Mouse (Mus musculus) hindbrain, embryonic 11.5 days (tissue): ENCODE results near the gene Arid3c. TPM values are rescaled to one million over a fixed set of nuclear protein-coding genes. Genes with fewer than 3 reads are reported as not detected.
A peak's percentile ranks its signal among the peaks of the same experiment; 100 is the strongest.

ENCODE experiments used
- ATAC-seq: fragments of 200-750 bp; cut with Nextera tagmentation; 2 replicates; pipeline ENCODE4 v1.8.0; 2017; ENCODE audit warnings: mild to moderate bottlenecking, moderate TSS enrichment, moderate library complexity; ENCODE audit not compliant: low FRiP score
- DNase-seq: peaks from one replicate; pipeline ENCODE4 v3.0.0-alpha.2; 2015; ENCODE audit warnings: low spot score
- H3K27ac ChIP-seq: fragments of 300-500 bp; sonication (generic); 2 replicates; pipeline ENCODE4 v1.5.1; 2014; ENCODE audit warnings: mild to moderate bottlenecking, low read depth, low read length
- H3K27me3 ChIP-seq: fragments of 300-500 bp; sonication (generic); 2 replicates; pipeline ENCODE4 v1.6.1; 2014; ENCODE audit warnings: mild to moderate bottlenecking, low read length, moderate library complexity, mixed read lengths; ENCODE audit not compliant: control insufficient read depth, insufficient read depth
- H3K36me3 ChIP-seq: fragments of 300-500 bp; sonication (generic); 2 replicates; pipeline ENCODE4 v1.6.1; 2014; ENCODE audit warnings: mild to moderate bottlenecking, low read length, moderate library complexity, mixed read lengths; ENCODE audit not compliant: control insufficient read depth, insufficient read depth
- H3K4me1 ChIP-seq: fragments of 300-500 bp; sonication (generic); replicated peaks from 2 replicates; pipeline ENCODE4 v1.6.1; 2014; ENCODE audit warnings: low read length, mixed read lengths; ENCODE audit not compliant: control insufficient read depth, insufficient read depth
- H3K4me2 ChIP-seq: fragments of 300-500 bp; sonication (generic); replicated peaks from 2 replicates; pipeline ENCODE4 v1.6.1; 2014; ENCODE audit warnings: mild to moderate bottlenecking, low read depth, low read length
- H3K4me3 ChIP-seq: fragments of 300-500 bp; sonication (generic); 2 replicates; pipeline ENCODE4 v1.5.1; 2014; ENCODE audit warnings: low read depth, low read length
- H3K9ac ChIP-seq: fragments of 300-500 bp; sonication (generic); 2 replicates; pipeline ENCODE4 v1.6.1; 2014; ENCODE audit warnings: low read depth, low read length
- H3K9me3 ChIP-seq: fragments of 300-500 bp; sonication (generic); 2 replicates; pipeline ENCODE4 v1.6.1; 2016; ENCODE audit warnings: low read length; ENCODE audit not compliant: control insufficient read depth
- WGBS: fragments of 180-500 bp; shearing (Covaris S2); extraction: QIAGEN DNeasy Blood & Tissue Kit; methylation state at CpG from one replicate; pipeline ENCODE4 v1.1.7; 2014; 5-methylcytosine and 5-hydroxymethylcytosine counted together
- polyA plus RNA-seq: library from polyadenylated mRNA; unstranded; fragments of >200 nt; fragmentation: Nextera tagmentation; extraction: Ambion mirVana; gene quantifications from 2 replicates; pipeline ENCODE4 v1.2.1, GENCODE M21; 2014

The Arid3c gene
- polyA plus RNA-seq, 1 experiment from 2014 or later, result 0.93 TPM

DNA sequence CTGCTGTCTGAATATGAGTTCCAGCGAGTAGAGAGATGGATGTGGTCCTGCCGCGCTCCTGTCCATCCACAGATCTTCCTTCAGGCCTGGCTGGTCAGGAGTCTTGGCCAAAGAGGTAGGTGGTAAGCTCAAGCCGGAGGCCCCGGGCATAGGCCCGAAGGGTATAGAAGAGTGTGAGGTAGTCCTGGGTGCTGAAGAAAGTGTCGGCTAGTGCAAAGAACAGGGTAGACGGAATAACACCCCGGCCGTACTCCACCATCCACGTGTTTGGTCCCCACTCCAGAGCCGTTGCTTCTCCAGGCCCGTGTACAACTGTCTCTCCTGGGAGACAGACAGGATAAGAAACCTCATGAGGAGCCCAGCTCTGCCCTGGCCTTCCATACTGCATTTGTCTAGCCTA, 8.3 kb upstream of the Arid3c start:
- Histone ChIP-seq H3K4me3 (no peak overlapping the region), H3K9me3 (no peaks in the 10 kb centered on the region), H3K27me3 (no peaks in the 10 kb centered on the region), H3K36me3 (0 out of 2 replicates have a peak, but pooled peaks cover 4% of the 10 kb centered on the region), H3K4me2 (no peak overlapping the region), H3K27ac (no peak overlapping the region), H3K4me1 (no peaks in the 10 kb centered on the region), H3K9ac (no peak overlapping the region)
- WGBS, result 95% methylated on average over 13 of the region's 13 CpGs
- ATAC-seq, result no peak
- no peak for DNase-seq

DNA sequence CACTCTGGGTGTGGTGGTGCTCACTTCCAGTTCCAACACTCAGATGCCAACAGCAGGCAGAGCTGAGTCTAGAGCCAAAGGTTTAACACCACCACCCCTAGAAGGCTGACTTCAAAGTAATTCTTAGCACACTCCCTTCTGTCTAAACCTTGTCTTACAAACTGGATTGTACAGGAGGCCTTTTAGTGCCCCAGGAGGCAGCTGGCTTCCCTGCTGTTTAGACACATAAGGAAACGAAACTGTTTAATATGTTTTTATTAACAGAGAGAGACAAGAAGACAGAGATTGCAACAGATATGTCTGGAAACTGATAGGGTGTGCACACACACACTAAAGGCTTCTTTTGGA, 7.3 kb upstream of the Arid3c start:
- Histone ChIP-seq H3K27me3 (peaks cover under 1% of the 10 kb centered on the region; the same call in 1 of the 2 replicates), H3K36me3 (0 out of 2 replicates have a peak, but pooled peaks cover 4% of the 10 kb centered on the region), H3K4me2 (no peak overlapping the region), H3K4me1 (no peaks in the 10 kb centered on the region), H3K9ac (no peak overlapping the region), H3K4me3 (no peak overlapping the region), H3K27ac (no peak overlapping the region), H3K9me3 (no peaks in the 10 kb centered on the region)
- DNase-seq (no peak), ATAC-seq (no peak)
- 63% methylated on average over 1 of the region's 1 CpGs for WGBS

DNA sequence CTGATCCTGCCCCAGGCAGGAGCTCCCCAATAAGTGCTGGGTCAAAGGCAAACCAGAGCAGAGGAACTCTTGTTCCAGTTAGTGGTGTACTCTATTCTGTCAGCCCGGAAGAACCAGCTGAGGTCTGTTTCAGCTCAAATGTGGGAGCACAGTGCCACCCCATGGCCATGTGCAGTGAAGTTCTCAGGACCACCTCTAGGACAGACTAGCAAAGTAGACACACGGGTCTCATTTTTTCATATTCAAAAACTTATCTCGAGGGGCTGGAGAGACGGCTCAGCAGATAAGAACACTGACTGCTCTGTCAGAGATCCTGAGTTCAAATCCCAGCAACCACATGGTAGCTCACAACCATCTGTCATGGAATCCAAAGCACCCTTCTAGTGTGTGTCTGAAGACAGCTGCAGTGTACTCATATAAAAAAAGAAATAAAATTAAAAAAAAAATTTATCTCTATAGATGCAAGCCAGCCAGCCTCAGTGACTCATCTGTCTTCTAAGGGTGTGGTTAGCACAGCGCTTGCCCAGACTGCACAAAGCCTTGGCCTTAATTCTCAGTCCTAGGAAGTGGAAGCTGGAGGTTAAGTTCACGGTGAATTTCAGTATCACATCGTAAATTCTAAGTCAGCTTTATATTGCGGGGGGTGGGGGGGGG, 6.8 kb upstream of the Arid3c start:
- no peaks in the 10 kb centered on the region for H3K9me3 ChIP-seq
- H3K27ac ChIP-seq, result no peak overlapping the region
- no peak overlapping the region for H3K4me3 ChIP-seq
- 0 out of 2 replicates have a peak, but pooled peaks cover 4% of the 10 kb centered on the region for H3K36me3 ChIP-seq
- no peak overlapping the region for H3K9ac ChIP-seq
- H3K27me3 ChIP-seq, result peaks cover 4% of the 10 kb centered on the region; the same call in 1 of the 2 replicates
- WGBS, result 58% methylated on average over 8 of the region's 8 CpGs
- DNase-seq, result peak; percentile 77
- no peaks in the 10 kb centered on the region for H3K4me1 ChIP-seq
- no peak overlapping the region for H3K4me2 ChIP-seq
- no peak for ATAC-seq

DNA sequence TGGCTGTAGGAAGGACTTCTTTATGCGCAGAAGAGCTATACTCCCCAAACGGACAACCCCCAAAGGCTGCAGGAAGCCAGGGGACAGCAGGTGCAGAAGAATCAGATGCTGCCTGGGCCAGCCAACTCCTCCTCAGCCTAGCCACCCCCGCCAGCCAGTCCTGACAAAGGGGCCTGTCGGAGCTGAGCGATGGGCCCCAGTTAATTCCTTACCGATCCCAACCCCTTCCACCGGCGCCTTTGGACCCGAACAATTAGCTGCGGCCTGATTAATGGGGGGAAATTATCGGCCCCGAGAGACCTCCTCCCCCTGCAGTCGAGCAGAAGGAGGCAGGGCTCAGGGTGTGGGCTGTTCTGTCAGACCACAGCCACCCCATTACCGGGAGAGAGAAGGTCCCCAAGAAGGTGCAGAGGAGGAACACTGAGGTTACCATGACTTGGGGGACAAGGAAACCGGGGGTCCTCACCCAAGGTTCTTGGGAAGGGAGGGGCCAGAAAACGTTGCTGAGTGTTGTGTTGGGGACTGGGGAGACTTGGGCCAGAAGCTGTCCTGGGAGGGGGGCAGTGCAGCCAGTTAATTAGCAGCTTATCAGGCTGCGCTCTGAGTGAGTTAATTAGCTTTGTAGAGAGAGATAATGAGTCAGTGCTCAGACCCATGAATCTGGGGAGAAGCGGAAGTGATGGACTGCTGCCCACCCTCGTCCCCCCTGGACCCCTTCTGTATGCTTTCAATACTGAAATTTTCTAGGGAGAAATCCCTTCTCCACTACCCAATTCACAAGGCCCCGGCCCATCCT, 3.9 kb downstream of the Arid3c start:
- Histone ChIP-seq H3K4me1 (peaks cover 16% of the 10 kb centered on the region), H3K4me2 (no peak overlapping the region), H3K4me3 (no peak overlapping the region), H3K27me3 (peaks cover 66% of the 10 kb centered on the region), H3K9ac (no peak overlapping the region; the same call in 1 of the 2 replicates), H3K9me3 (no peaks in the 10 kb centered on the region), H3K36me3 (no peaks in the 10 kb centered on the region), H3K27ac (no peak overlapping the region)
- 17% methylated on average over 20 of the region's 20 CpGs for WGBS
- DNase-seq (peak; percentile 55), ATAC-seq (peak; percentile 62)

DNA sequence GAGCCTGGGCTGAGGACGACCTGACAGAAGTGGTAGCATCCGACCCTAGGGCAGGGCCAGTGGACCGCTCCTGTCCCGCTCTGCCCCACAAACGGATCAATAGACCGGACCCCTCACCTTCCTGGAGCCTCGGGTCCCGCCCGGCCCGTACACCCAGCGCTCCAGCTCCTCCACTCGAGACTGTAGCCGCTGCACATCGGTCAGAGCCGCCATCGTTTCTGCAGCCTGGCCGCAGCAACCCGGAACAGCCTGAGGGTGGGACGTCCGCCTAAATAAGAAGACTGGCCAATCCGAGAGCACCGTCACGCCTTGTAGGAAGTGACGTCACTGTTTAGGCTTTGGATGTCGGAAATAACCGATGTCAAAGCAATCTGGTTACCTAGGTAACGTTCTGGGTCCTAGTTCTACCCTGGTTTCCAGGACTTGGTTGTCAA, 8.0 kb downstream of the Arid3c start, which contains the start of gene Dctn3:
Gene Dctn3 (minus strand): TSS at position 253 of the 434 bp plus-strand sequence.
- WGBS, result under 1% methylated on average over 27 of the region's 27 CpGs
- no peak within 1 kb of the TSS for H3K27ac ChIP-seq
- H3K4me1 ChIP-seq, result peaks cover 11% of the 10 kb centered on the region
- peaks cover 30% of the 10 kb centered on the region for H3K27me3 ChIP-seq
- H3K9me3 ChIP-seq, result no peaks in the 10 kb centered on the region
- peak within 1 kb of the TSS; percentile 89 for H3K4me3 ChIP-seq
- no peaks in the 10 kb centered on the region for H3K36me3 ChIP-seq
- H3K9ac ChIP-seq, result peak within 1 kb of the TSS; percentile 92
- peak within 1 kb of the TSS; percentile 74 for H3K4me2 ChIP-seq
- DNase-seq (peak; percentile 94), ATAC-seq (peak; percentile 89)

DNA sequence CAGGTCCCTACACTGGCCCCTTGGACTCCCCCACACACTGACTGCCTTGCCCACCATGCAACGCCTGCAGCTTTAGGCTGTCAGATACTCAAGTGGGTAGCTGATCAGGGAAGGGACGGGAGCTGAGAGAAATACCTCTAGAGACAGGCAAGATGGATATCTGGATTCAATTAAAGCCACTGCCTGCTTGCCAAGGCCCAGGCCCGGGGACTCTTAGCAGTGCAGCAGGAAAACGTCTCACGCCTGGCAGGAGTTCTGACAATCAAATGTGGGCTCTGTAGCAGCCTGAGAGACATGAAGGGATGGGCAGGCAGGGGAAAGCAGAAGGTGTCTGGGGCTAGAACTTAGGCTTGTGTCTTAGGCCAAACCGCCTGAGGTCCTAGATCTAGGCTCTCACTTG, 14.1 kb downstream of the Arid3c start:
- Histone ChIP-seq H3K27me3 (no peaks in the 10 kb centered on the region), H3K4me2 (no peak overlapping the region), H3K36me3 (peaks cover 3% of the 10 kb centered on the region; the same call in 1 of the 2 replicates), H3K4me3 (no peak overlapping the region), H3K9me3 (no peaks in the 10 kb centered on the region), H3K27ac (no peak overlapping the region), H3K4me1 (peaks cover 9% of the 10 kb centered on the region), H3K9ac (no peak overlapping the region)
- no peak for DNase-seq
- no peak for ATAC-seq
- WGBS, result 63% methylated on average over 6 of the region's 6 CpGs

DNA sequence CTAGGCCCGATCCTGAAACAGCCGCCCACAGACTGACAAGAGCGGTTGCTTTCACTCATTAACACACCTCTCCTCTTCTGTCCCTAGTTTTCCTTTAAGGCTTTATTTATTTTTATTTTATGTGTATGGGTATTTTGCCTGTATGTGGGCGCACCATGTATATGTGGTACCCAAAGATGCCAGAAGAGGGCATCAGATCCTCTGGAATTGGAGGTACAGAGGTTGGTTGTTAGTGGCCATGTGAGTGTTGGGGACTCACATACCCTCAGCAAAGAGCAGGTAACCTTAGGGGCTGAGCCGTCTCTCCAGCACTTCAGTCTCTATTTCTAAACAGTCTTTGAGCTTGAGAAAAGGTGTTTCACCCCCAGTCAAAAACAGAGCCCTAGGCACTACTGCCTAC, 15.3 kb downstream of the Arid3c start:
- H3K27me3 ChIP-seq, result no peaks in the 10 kb centered on the region
- H3K9me3 ChIP-seq, result no peaks in the 10 kb centered on the region
- no peak overlapping the region for H3K9ac ChIP-seq
- H3K4me2 ChIP-seq, result no peak overlapping the region
- peak; percentile 56 for DNase-seq
- no peak overlapping the region for H3K27ac ChIP-seq
- ATAC-seq, result no peak
- WGBS, result 88% methylated on average over 5 of the region's 5 CpGs
- H3K36me3 ChIP-seq, result peaks cover 3% of the 10 kb centered on the region; the same call in 1 of the 2 replicates
- no peak overlapping the region for H3K4me3 ChIP-seq
- H3K4me1 ChIP-seq, result peaks cover 9% of the 10 kb centered on the region

DNA sequence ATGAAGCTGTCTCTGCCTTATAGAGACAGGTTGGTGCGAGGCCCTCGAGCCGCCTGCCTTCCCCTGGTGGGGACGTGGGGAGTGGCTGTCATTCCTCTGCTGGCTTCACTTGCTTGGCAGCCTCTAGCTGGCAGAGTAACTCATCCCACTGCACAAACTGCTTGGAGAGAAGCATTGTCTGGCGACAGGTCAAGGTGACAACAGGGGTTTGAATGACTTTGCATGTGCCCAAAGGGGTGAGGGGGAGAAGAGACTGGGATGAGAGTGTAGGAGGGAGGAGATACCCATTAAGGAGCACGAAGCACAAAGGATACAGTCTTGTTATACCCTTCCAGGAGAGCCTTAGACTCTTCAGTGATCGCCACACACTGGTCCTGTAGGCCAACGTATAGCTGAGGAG, 15.9 kb downstream of the Arid3c start:
- DNase-seq (no peak), ATAC-seq (no peak)
- Histone ChIP-seq H3K27ac (no peak overlapping the region), H3K9me3 (no peaks in the 10 kb centered on the region), H3K4me1 (peaks cover 9% of the 10 kb centered on the region), H3K27me3 (no peaks in the 10 kb centered on the region), H3K36me3 (peaks cover 3% of the 10 kb centered on the region; the same call in 1 of the 2 replicates), H3K9ac (no peak overlapping the region), H3K4me3 (no peak overlapping the region), H3K4me2 (no peak overlapping the region)
- 87% methylated on average over 8 of the region's 8 CpGs for WGBS
